Mouse (Mus musculus): ENCODE data around the gene Lcat. TPM values are rescaled to one million over a fixed set of nuclear protein-coding genes. Genes with fewer than 3 reads are reported as not detected.
A peak's percentile ranks its signal among the peaks of the same experiment; 100 is the strongest.

The Lcat gene
- polyA plus RNA-seq, 1 experiment from 2014 or later: 1.5 TPM

DNA sequence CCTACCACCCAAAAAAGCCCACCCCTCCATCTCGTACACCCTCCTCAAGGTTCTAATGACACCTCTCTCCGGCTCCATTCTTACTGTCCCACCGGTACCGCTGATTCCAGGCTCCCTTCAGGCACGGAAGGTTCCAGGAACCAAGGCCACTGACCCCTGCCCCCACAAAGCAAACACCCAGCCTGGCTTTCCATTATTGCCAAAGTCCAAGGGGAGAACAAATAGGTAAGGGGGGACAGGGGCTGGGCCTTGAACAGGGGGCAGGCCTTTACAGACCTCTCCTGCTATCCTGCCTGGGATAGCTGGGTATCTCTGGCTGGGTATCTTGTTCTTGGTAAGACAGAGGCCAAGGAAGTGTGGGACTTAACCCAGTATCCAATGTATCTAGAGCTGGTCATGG is 640 bp downstream of the Lcat start:
- H3K36me3 ChIP-seq: peaks cover 84% of the 10 kb centered on the region
- no peaks in the 10 kb centered on the region for H3K27me3 ChIP-seq (replicated peaks)
- ATAC-seq (ENCODE audit: extremely low read depth, insufficient number of reproducible peaks, low FRiP score, low TSS enrichment): no peak
- 96% methylated on average over 5 of the region's 5 CpGs for WGBS
- H3K9me3 ChIP-seq: no peaks in the 10 kb centered on the region
- no peak overlapping the region for H3K4me3 ChIP-seq
- H3K4me1 ChIP-seq: peaks cover 10% of the 10 kb centered on the region
- H3K27ac ChIP-seq (replicated peaks): no peak overlapping the region
- H3K4me2 ChIP-seq: no peak overlapping the region
- no peak overlapping the region for H3K9ac ChIP-seq

DNA sequence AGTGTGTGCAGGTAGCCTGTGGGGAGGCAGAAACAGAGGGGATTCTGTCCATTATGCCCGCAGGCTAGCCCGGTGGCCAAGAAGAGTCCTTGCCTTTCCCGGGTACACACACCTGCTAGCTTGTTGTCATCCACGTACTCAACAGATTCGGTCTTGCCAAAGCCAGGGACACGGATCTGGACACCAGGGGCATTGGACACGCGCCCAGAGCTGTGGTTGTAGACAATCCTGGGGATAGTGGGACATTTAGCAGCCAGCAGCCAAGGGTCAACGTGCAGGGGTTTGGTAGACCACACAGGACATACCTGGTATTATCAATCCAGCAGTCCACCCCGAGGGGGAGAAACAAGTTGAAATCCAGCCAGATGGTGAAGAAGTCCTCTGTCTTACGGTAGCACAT is 1.2 kb downstream of the Lcat start:
- ATAC-seq (ENCODE audit: extremely low read depth, insufficient number of reproducible peaks, low FRiP score, low TSS enrichment): no peak
- Histone ChIP-seq H3K4me1 (peaks cover 10% of the 10 kb centered on the region), H3K27me3 (replicated peaks) (no peaks in the 10 kb centered on the region), H3K27ac (replicated peaks) (no peak overlapping the region), H3K9me3 (no peaks in the 10 kb centered on the region), H3K4me2 (no peak overlapping the region), H3K36me3 (peaks cover 78% of the 10 kb centered on the region), H3K9ac (no peak overlapping the region), H3K4me3 (no peak overlapping the region)
- 88% methylated on average over 11 of the region's 11 CpGs for WGBS

DNA sequence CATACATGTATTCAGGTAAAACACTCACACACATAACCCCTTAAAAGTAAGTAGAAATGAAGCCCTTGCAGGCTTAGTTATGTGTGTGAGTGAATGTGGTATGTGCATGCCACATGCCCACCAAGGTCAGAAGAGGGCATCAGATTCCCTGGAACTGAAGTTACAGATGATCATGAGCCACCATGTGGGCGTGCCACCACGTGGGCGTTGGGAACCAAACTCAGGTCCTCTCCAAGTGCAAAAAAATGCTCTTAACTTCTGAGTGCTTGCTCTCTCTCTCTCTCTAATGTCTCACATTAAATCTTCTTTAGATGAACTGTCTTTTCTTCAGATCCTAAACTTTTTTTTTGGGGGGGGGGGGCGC is 4.9 kb downstream of the Lcat start, which contains the start of gene Psmb10:
Psmb10 (minus strand) TSS at position 139 of the 364 bp plus-strand sequence.
- no peak for ATAC-seq (ENCODE audit: extremely low read depth, insufficient number of reproducible peaks, low FRiP score, low TSS enrichment)
- Histone ChIP-seq H3K9ac (peak within 1 kb of the TSS; percentile 93), H3K27ac (replicated peaks) (peak within 1 kb of the TSS; percentile 95), H3K9me3 (no peaks in the 10 kb centered on the region), H3K36me3 (peaks cover 47% of the 10 kb centered on the region), H3K4me1 (peaks cover 24% of the 10 kb centered on the region), H3K4me3 (peak within 1 kb of the TSS; percentile 85), H3K4me2 (peak within 1 kb of the TSS; percentile 98), H3K27me3 (replicated peaks) (no peaks in the 10 kb centered on the region)
- WGBS: 19% methylated on average over 4 of the region's 4 CpGs

DNA sequence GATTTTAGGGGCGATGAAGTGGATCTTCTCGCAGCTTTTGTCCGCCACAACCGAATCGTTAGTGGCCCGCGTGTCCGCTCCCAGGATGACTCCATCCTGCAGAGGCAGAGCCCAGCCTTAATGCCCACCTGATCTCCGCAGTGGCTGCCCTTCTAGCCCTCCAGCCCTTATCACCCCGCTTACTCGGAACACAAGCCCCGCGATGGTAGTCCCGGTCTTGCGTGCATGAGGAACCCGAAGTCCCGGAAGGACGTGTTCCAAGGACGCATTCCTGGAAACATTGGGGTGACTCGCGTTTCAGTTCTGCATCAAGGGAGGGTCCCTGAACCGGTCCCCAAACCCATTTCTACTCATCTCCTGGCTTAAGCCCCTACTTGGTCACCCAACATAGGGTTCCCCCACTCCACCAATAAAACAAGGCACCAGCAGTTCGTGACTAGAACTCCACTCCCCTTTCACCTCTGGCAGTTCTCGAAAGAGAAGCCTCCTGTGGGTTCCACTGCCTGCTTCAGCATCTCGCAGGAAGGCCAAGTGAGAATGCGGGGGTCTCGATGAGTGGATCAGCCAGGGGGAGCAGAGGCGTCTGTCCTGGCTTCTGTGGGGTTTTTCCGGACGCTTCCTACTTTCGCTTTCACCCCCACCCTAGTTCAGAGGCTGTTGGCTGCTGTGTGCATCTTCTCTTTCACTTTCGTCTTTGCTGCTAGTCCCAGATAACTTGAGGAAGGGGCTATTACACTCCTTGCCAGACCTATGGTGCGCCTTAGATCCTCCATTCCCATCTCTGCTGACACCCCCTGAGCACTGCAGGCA is 5.5 kb downstream of the Lcat start:
- Histone ChIP-seq H3K27me3 (replicated peaks) (no peaks in the 10 kb centered on the region), H3K4me3 (peak overlapping the region; percentile 85), H3K4me1 (peaks cover 24% of the 10 kb centered on the region), H3K27ac (replicated peaks) (peak overlapping the region; percentile 95), H3K36me3 (peaks cover 45% of the 10 kb centered on the region), H3K4me2 (peak overlapping the region; percentile 98), H3K9me3 (no peaks in the 10 kb centered on the region), H3K9ac (peak overlapping the region; percentile 93)
- WGBS: under 1% methylated on average over 33 of the region's 33 CpGs
- no peak for ATAC-seq (ENCODE audit: extremely low read depth, insufficient number of reproducible peaks, low FRiP score, low TSS enrichment)

DNA sequence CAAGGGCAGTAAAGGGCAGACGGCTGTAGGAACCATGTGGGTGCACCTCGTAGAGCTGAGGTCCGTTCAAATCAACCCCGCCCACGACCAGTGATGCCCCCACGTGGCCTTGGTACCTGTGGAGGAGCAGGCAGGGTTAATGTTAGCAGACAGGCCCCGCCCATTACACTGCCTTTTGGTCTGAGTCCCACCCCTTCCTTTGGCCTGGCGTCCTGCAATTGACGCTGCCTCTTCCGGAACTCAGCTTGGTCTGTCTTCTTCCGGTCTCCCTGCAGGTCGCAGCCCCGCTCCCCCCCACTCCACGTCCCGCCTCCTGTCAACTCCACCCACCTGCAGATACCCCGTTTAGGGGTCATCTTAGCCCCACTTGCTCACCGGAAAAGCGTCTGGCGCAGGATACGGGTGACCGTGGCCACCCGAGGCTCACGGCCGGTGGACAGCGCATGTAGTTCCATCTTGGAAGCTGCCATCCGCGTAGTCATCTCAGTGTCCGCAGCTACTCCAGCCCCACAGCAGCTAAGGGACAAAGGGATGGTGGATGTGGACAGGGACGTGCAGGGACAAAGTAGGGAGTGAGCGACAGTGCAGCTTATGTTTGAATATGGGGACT is 6.2 kb downstream of the Lcat start:
- under 1% methylated on average over 30 of the region's 30 CpGs for WGBS
- peak overlapping the region; percentile 85 for H3K4me3 ChIP-seq
- H3K27ac ChIP-seq (replicated peaks): peak overlapping the region; percentile 95
- H3K4me1 ChIP-seq: peaks cover 24% of the 10 kb centered on the region
- peak; percentile 71 for ATAC-seq (ENCODE audit: extremely low read depth, insufficient number of reproducible peaks, low FRiP score, low TSS enrichment)
- H3K9ac ChIP-seq: peak overlapping the region; percentile 93
- H3K4me2 ChIP-seq: peak overlapping the region; percentile 98
- H3K9me3 ChIP-seq: no peaks in the 10 kb centered on the region
- peaks cover 45% of the 10 kb centered on the region for H3K36me3 ChIP-seq
- no peaks in the 10 kb centered on the region for H3K27me3 ChIP-seq (replicated peaks)

DNA sequence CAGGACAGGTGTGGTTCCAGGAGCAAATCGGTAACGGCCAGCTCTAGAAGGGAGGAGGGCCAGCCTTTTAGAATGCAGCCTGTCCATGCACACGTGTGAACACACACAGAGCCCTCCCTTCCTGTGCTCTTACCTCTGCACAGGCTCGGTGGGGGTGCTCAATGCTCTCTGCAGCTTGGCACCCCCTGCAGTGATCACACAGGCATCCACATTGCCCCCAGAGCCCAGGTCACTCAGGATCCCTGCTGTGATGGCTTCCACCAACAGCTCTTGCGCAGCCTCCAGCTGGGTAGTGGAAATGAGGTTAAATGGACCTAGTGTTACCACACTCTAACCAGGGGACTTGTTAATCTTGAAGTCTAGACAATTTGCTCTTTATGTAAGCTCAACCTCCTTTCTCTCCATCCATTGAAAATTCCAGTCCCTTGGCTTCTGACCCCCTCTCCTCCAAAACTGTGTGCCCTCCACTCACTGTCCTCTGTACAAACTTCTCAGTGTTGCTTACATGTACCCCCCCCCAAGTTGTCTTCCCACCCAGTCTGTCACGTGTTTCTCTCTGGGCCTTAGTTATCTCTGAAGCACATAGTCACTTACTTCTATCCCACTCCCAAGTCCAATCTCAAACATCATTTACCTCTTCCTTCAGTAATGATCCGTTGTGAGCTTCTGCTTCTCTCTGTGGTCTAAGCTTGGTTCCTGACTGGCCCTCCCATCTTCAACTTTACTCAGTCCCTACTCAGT is 7.1 kb downstream of the Lcat start:
- 28% methylated on average over 7 of the region's 7 CpGs for WGBS
- no peak for ATAC-seq (ENCODE audit: extremely low read depth, insufficient number of reproducible peaks, low FRiP score, low TSS enrichment)

DNA sequence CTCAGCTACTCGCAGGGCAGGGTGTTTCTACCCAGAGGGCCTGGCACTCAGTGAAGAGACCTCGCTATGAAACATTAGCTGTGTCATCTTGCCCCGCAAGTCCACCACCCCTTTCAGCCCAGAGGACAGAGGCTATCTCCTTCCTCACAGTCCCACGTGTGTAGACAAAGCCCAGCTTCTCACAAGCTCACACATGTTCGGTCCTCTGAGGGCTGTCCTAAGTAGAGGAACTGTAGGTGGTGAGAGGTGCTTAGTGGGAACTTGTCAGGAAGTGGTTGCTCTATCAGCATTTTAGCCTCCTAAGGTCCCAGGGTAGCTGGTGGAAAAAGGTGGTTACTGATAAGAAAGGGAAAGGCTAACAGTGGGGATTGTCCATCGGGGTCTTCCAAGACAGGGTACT is 8.1 kb downstream of the Lcat start:
- no peak overlapping the region for H3K4me2 ChIP-seq
- ATAC-seq (ENCODE audit: extremely low read depth, insufficient number of reproducible peaks, low FRiP score, low TSS enrichment): no peak
- no peak overlapping the region for H3K4me3 ChIP-seq
- no peak overlapping the region for H3K9ac ChIP-seq
- peaks cover 36% of the 10 kb centered on the region for H3K36me3 ChIP-seq
- no peaks in the 10 kb centered on the region for H3K9me3 ChIP-seq
- peaks cover 24% of the 10 kb centered on the region for H3K4me1 ChIP-seq
- H3K27ac ChIP-seq (replicated peaks): no peak overlapping the region
- WGBS: 48% methylated on average over 6 of the region's 6 CpGs
- no peaks in the 10 kb centered on the region for H3K27me3 ChIP-seq (replicated peaks)

More for the DNA sequence above, 7.1 kb downstream of the Lcat start:
- Histone ChIP-seq H3K4me2 (peak overlapping the region; percentile 98), H3K27me3 (replicated peaks) (no peaks in the 10 kb centered on the region), H3K27ac (replicated peaks) (peak overlapping the region; percentile 95), H3K9me3 (no peaks in the 10 kb centered on the region), H3K9ac (peak overlapping the region; percentile 85), H3K4me3 (peak overlapping the region; percentile 85), H3K4me1 (peaks cover 24% of the 10 kb centered on the region), H3K36me3 (peaks cover 38% of the 10 kb centered on the region)

DNA sequence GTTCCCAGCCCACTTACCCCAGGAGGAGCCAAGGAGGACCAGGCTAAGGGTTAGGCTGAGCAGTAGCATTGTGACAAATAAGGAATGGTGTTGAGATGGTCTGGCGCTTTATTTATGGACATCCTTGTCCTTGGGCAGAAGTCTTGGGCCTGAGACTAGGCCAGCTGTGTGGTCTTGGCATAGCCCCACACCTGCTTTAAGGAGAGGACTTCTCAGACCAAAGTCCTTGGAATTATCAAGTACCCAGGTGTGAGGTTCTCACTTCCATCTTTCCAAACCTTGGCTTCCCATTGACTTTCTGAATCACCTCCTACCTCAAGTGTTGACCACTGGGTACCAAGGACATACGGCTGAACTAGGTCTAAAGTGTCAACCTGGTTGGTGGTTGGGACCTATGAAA is 9.4 kb downstream of the Lcat start, which contains the start of gene Ctrl:
Ctrl (minus strand) TSS at position 101 of the 400 bp plus-strand sequence.
- H3K9ac ChIP-seq: no peak within 1 kb of the TSS
- 78% methylated on average over 2 of the region's 2 CpGs for WGBS
- ATAC-seq (ENCODE audit: extremely low read depth, insufficient number of reproducible peaks, low FRiP score, low TSS enrichment): no peak
- H3K4me2 ChIP-seq: no peak within 1 kb of the TSS
- H3K27ac ChIP-seq (replicated peaks): no peak within 1 kb of the TSS
- no peak within 1 kb of the TSS for H3K4me3 ChIP-seq
- peaks cover 22% of the 10 kb centered on the region for H3K4me1 ChIP-seq
- no peaks in the 10 kb centered on the region for H3K9me3 ChIP-seq
- H3K36me3 ChIP-seq: peaks cover 33% of the 10 kb centered on the region
- H3K27me3 ChIP-seq (replicated peaks): no peaks in the 10 kb centered on the region

DNA sequence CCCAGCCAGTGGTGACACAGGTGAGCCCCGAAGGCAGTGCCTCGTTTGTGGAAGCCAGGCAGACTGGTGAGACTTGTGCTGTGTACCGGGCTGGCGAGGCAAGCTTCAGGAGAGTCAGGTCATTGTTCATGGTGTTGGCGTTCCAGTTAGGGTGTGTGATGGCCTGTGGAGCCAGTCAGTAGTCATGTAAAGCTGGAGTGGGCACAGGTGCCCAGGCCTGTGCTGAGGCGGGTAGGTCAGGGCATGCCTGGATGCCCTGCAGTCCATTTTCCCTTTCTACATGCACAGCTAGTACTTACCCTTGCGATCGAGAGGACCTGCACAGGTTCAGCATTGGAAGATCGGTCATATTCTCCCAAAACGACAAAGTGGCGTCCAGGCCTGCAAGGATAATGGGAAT is 10.7 kb downstream of the Lcat start:
- H3K27ac ChIP-seq (replicated peaks): no peak overlapping the region
- peaks cover 14% of the 10 kb centered on the region for H3K4me1 ChIP-seq
- H3K27me3 ChIP-seq (replicated peaks): no peaks in the 10 kb centered on the region
- H3K9ac ChIP-seq: no peak overlapping the region
- H3K4me2 ChIP-seq: no peak overlapping the region
- H3K36me3 ChIP-seq: peaks cover 35% of the 10 kb centered on the region
- ATAC-seq (ENCODE audit: extremely low read depth, insufficient number of reproducible peaks, low FRiP score, low TSS enrichment): no peak
- no peaks in the 10 kb centered on the region for H3K9me3 ChIP-seq
- H3K4me3 ChIP-seq: no peak overlapping the region
- WGBS: 83% methylated on average over 11 of the region's 11 CpGs

DNA sequence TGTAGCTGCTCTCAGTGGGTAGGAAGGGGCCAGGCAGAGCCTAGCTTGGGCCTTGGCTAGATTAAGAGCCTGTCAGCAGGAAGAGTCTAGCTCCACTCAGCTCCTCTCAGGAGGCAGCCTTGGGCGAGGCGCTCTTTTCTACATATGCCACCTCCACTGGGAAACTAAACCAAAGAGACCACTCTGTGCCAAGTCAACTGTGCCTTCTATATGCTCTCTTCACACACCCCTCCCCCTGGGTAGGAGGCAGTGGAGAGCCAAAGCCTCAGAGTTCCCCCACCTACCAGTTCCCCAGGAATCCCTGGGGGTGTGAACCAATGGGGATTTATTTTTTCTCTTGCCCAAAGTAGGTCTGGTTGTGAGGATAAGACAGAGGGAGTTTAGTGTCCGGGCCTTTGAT is 11.9 kb downstream of the Lcat start:
- no peak for ATAC-seq (ENCODE audit: extremely low read depth, insufficient number of reproducible peaks, low FRiP score, low TSS enrichment)

DNA sequence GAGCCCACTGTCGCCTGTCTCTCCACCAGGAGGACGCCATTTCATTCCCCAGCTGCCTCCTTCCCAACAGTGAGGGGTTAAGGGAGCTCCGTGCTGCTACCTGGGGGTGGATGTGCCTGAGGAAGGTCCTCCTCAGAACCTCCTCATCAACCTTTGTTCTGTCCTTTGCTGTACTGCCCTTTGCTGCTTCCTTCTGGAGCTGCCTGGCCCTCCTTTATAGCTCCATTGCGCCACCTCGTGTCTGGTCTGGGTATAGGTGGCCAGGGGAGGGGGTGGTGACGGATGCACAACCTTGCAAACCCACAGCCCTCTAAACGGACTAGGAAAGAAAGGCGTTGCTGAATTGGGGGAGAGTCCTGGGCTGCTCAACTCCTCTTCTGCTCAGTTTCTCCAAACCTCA is 12.6 kb downstream of the Lcat start:
- no peak overlapping the region for H3K4me3 ChIP-seq
- H3K4me1 ChIP-seq: peaks cover 3% of the 10 kb centered on the region
- WGBS: 17% methylated on average over 8 of the region's 8 CpGs
- H3K27ac ChIP-seq (replicated peaks): no peak overlapping the region
- no peak for ATAC-seq (ENCODE audit: extremely low read depth, insufficient number of reproducible peaks, low FRiP score, low TSS enrichment)
- H3K27me3 ChIP-seq (replicated peaks): no peaks in the 10 kb centered on the region
- H3K9me3 ChIP-seq: no peaks in the 10 kb centered on the region
- H3K4me2 ChIP-seq: no peak overlapping the region
- peak overlapping the region; percentile 54 for H3K9ac ChIP-seq
- peaks cover 40% of the 10 kb centered on the region for H3K36me3 ChIP-seq

More for the DNA sequence above, 11.9 kb downstream of the Lcat start:
- H3K4me3 ChIP-seq: no peak overlapping the region
- no peak overlapping the region for H3K9ac ChIP-seq
- 89% methylated on average over 3 of the region's 3 CpGs for WGBS
- peaks cover 9% of the 10 kb centered on the region for H3K4me1 ChIP-seq
- H3K9me3 ChIP-seq: no peaks in the 10 kb centered on the region
- no peak overlapping the region for H3K27ac ChIP-seq (replicated peaks)
- no peak overlapping the region for H3K4me2 ChIP-seq
- peaks cover 40% of the 10 kb centered on the region for H3K36me3 ChIP-seq
- no peaks in the 10 kb centered on the region for H3K27me3 ChIP-seq (replicated peaks)

All from heart, embryonic 13.5 days (tissue).